Mouse (Mus musculus) right cerebral cortex, postnatal 10 days (tissue): ENCODE data around the gene Kcne2.

Experiments
- DNase-seq, 2 experiments: peaks; one replicate each; pipeline ENCODE4 v3.0.0; 2021; ENCODE audit warnings: low spot score in 2 of 2

Kcne2 gene

GRCm38 (mm10) chr16:92292101-92292500 lies at the start of gene Kcne2:
Gene Kcne2, plus strand, starts transcription at chr16:92292389.
- DNase-seq: no peak

GRCm38 (mm10) chr16:92245909-92246308 lies 46.3 kb upstream of the Kcne2 start:
- no peak for DNase-seq

- no peak for DNase-seq
Measured at GRCm38 (mm10) chr16:92246974-92247373, 45.2 kb upstream of the Kcne2 start.

GRCm38 (mm10) chr16:92247700-92248099 lies 44.5 kb upstream of the Kcne2 start:
- DNase-seq: no peak

GRCm38 (mm10) chr16:92249681-92250080 lies 42.5 kb upstream of the Kcne2 start:
- DNase-seq: no peak

GRCm38 (mm10) chr16:92250452-92250851 lies 41.7 kb upstream of the Kcne2 start:
- DNase-seq: no peak

GRCm38 (mm10) chr16:92254316-92254715 lies 37.9 kb upstream of the Kcne2 start:
- DNase-seq: no peak

GRCm38 (mm10) chr16:92267861-92268260 lies 24.3 kb upstream of the Kcne2 start:
- no peak for DNase-seq

GRCm38 (mm10) chr16:92274516-92274915 lies 17.7 kb upstream of the Kcne2 start:
- DNase-seq: no peak

- no peak for DNase-seq
Measured at GRCm38 (mm10) chr16:92275526-92275925, 16.7 kb upstream of the Kcne2 start.

- DNase-seq: no peak
Measured at GRCm38 (mm10) chr16:92282671-92283070, 9.5 kb upstream of the Kcne2 start.

GRCm38 (mm10) chr16:92285068-92285467 lies 7.1 kb upstream of the Kcne2 start:
- DNase-seq: no peak

GRCm38 (mm10) chr16:92286609-92287008 lies 5.6 kb upstream of the Kcne2 start:
- DNase-seq: peak; percentile 87 to 91

- peak; percentile 55 to 70 for DNase-seq
Measured at GRCm38 (mm10) chr16:92288778-92289177, 3.4 kb upstream of the Kcne2 start.

GRCm38 (mm10) chr16:92290045-92290444 lies 2.1 kb upstream of the Kcne2 start:
- DNase-seq: no peak

GRCm38 (mm10) chr16:92294267-92294970 lies 2.2 kb downstream of the Kcne2 start:
- no peak for DNase-seq

- DNase-seq: no peak
Measured at GRCm38 (mm10) chr16:92295328-92295727, 3.1 kb downstream of the Kcne2 start.

GRCm38 (mm10) chr16:92300649-92301411 lies 8.6 kb downstream of the Kcne2 start, which contains the start of gene Smim11:
Gene Smim11, plus strand, starts transcription at chr16:92301286.
- DNase-seq: peak; percentile 98

- DNase-seq: peak; percentile 50 to 60
Measured at GRCm38 (mm10) chr16:92301412-92301806, 9.2 kb downstream of the Kcne2 start.

GRCm38 (mm10) chr16:92301989-92302388 lies 9.8 kb downstream of the Kcne2 start:
- DNase-seq: peak in 1 of 2 experiments; percentile 58

- DNase-seq: peak in 1 of 2 experiments; percentile 50
Measured at GRCm38 (mm10) chr16:92302506-92302905, 10.3 kb downstream of the Kcne2 start.

GRCm38 (mm10) chr16:92305519-92305918 lies 13.3 kb downstream of the Kcne2 start:
- DNase-seq: no peak

GRCm38 (mm10) chr16:92307947-92308346 lies 15.8 kb downstream of the Kcne2 start:
- no peak for DNase-seq
